Mouse (Mus musculus) kidney, embryonic 16.5 days (tissue): ENCODE measurements at regions not wholly inside any gene's neighbourhood (a gene's known extent, or its start where the extent isn't known, plus 50 kb on each side); places are given as distances from the start of the nearest gene placed in this dataset.
A peak's percentile ranks its signal among the peaks of the same experiment; 100 is the strongest.

Experiments used
- ATAC-seq: fragments of 200-750 bp; cut with Nextera tagmentation; 2 replicates; pipeline ENCODE4 v1.8.0; 2017; ENCODE audit warnings: moderate TSS enrichment; ENCODE audit not compliant: low FRiP score, low TSS enrichment
- H3K27ac ChIP-seq: fragments of 300-500 bp; sonication (generic); 2 replicates; pipeline ENCODE4 v1.5.1; 2014; ENCODE audit warnings: low read length
- H3K27me3 ChIP-seq: fragments of 300-500 bp; sonication (generic); 2 replicates; pipeline ENCODE4 v1.6.1; 2014; ENCODE audit warnings: low read length, control low read depth, mixed read lengths; ENCODE audit not compliant: insufficient read depth
- H3K36me3 ChIP-seq: fragments of 300-500 bp; sonication (generic); 2 replicates; pipeline ENCODE4 v1.6.1; 2014; ENCODE audit warnings: low read length, control low read depth, mixed read lengths; ENCODE audit not compliant: insufficient read depth
- H3K4me1 ChIP-seq: fragments of 300-500 bp; sonication (generic); 2 replicates; pipeline ENCODE4 v1.6.1; 2014; ENCODE audit warnings: low read length, control low read depth, mixed read lengths; ENCODE audit not compliant: insufficient read depth
- H3K4me2 ChIP-seq: fragments of 300-500 bp; sonication (generic); replicated peaks from 2 replicates; pipeline ENCODE4 v1.6.1; 2014; ENCODE audit warnings: low read depth, low read length
- H3K4me3 ChIP-seq: fragments of 300-500 bp; sonication (generic); 2 replicates; pipeline ENCODE4 v1.5.1; 2014; ENCODE audit warnings: mild to moderate bottlenecking, low read length
- H3K9ac ChIP-seq: fragments of 300-500 bp; sonication (generic); replicated peaks from 2 replicates; pipeline ENCODE4 v1.6.1; 2014; ENCODE audit warnings: low read length
- H3K9me3 ChIP-seq: fragments of 300-500 bp; sonication (generic); 2 replicates; pipeline ENCODE4 v1.6.1; 2016; ENCODE audit warnings: low read length, control low read depth
- WGBS: fragments of 180-500 bp; shearing (Covaris S2); extraction: QIAGEN DNeasy Blood & Tissue Kit; methylation state at CpG from one replicate; pipeline ENCODE4 v1.1.7; 2014; 5-methylcytosine and 5-hydroxymethylcytosine counted together

GRCm38 (mm10) chr13:83867211-83867610 lies 354.9 kb upstream of the Tmem161b start:
- H3K9me3 ChIP-seq = no peaks in the 10 kb centered on the region
- H3K27ac ChIP-seq = no peak overlapping the region
- no peak overlapping the region for H3K4me2 ChIP-seq
- H3K27me3 ChIP-seq = no peaks in the 10 kb centered on the region
- H3K4me3 ChIP-seq = no peak overlapping the region
- H3K4me1 ChIP-seq = no peaks in the 10 kb centered on the region
- 46% methylated on average over 1 of the region's 1 CpGs for WGBS
- H3K36me3 ChIP-seq = no peaks in the 10 kb centered on the region
- no peak for ATAC-seq
- no peak overlapping the region for H3K9ac ChIP-seq

GRCm38 (mm10) chr13:83867831-83868473 lies 354.1 kb upstream of the Tmem161b start:
- Histone ChIP-seq H3K9ac (no peak overlapping the region), H3K4me1 (no peaks in the 10 kb centered on the region), H3K27ac (no peak overlapping the region), H3K36me3 (no peaks in the 10 kb centered on the region), H3K27me3 (no peaks in the 10 kb centered on the region), H3K4me2 (no peak overlapping the region), H3K4me3 (no peak overlapping the region), H3K9me3 (no peaks in the 10 kb centered on the region)
- 78% methylated on average over 4 of the region's 4 CpGs for WGBS
- ATAC-seq = no peak

- WGBS = 53% methylated on average over 4 of the region's 4 CpGs
- Histone ChIP-seq H3K4me1 (no peaks in the 10 kb centered on the region), H3K27me3 (no peaks in the 10 kb centered on the region), H3K4me2 (no peak overlapping the region), H3K4me3 (no peak overlapping the region), H3K9me3 (no peaks in the 10 kb centered on the region), H3K36me3 (no peaks in the 10 kb centered on the region), H3K27ac (no peak overlapping the region), H3K9ac (no peak overlapping the region)
- no peak for ATAC-seq
Observed at GRCm38 (mm10) chr13:83868922-83869321, 353.2 kb upstream of the Tmem161b start.

GRCm38 (mm10) chr13:83872143-83872819 lies 349.8 kb upstream of the Tmem161b start:
- ATAC-seq = no peak
- 69% methylated on average over 3 of the region's 3 CpGs for WGBS
- H3K36me3 ChIP-seq = no peaks in the 10 kb centered on the region
- no peak overlapping the region for H3K27ac ChIP-seq
- H3K4me1 ChIP-seq = no peaks in the 10 kb centered on the region
- H3K4me2 ChIP-seq = no peak overlapping the region
- H3K27me3 ChIP-seq = no peaks in the 10 kb centered on the region
- H3K9ac ChIP-seq = no peak overlapping the region
- no peaks in the 10 kb centered on the region for H3K9me3 ChIP-seq
- no peak overlapping the region for H3K4me3 ChIP-seq

- WGBS = 35% methylated on average over 5 of the region's 5 CpGs
- H3K27ac ChIP-seq = no peak overlapping the region
- no peak overlapping the region for H3K4me2 ChIP-seq
- no peaks in the 10 kb centered on the region for H3K27me3 ChIP-seq
- no peaks in the 10 kb centered on the region for H3K36me3 ChIP-seq
- H3K9me3 ChIP-seq = no peaks in the 10 kb centered on the region
- no peak overlapping the region for H3K9ac ChIP-seq
- 0 out of 2 replicates have a peak, but pooled peaks have one; percentile 27 for ATAC-seq
- H3K4me1 ChIP-seq = no peaks in the 10 kb centered on the region
- H3K4me3 ChIP-seq = no peak overlapping the region
Observed at GRCm38 (mm10) chr13:83872887-83873286, 349.2 kb upstream of the Tmem161b start.

- Histone ChIP-seq H3K9ac (no peak overlapping the region), H3K27me3 (no peaks in the 10 kb centered on the region), H3K27ac (no peak overlapping the region), H3K9me3 (no peaks in the 10 kb centered on the region), H3K4me3 (no peak overlapping the region), H3K36me3 (no peaks in the 10 kb centered on the region), H3K4me2 (no peak overlapping the region), H3K4me1 (no peaks in the 10 kb centered on the region)
- WGBS = 71% methylated on average over 2 of the region's 2 CpGs
- no peak for ATAC-seq
Observed at GRCm38 (mm10) chr13:83879561-83879960, 342.5 kb upstream of the Tmem161b start.

GRCm38 (mm10) chr13:83880305-83880704 lies 341.8 kb upstream of the Tmem161b start:
- Histone ChIP-seq H3K9me3 (no peaks in the 10 kb centered on the region), H3K4me3 (no peak overlapping the region), H3K4me1 (no peaks in the 10 kb centered on the region), H3K36me3 (no peaks in the 10 kb centered on the region), H3K9ac (no peak overlapping the region), H3K27me3 (no peaks in the 10 kb centered on the region), H3K4me2 (no peak overlapping the region), H3K27ac (no peak overlapping the region)
- WGBS = 80% methylated on average over 2 of the region's 2 CpGs
- no peak for ATAC-seq

GRCm38 (mm10) chr13:83880772-83881171 lies 341.3 kb upstream of the Tmem161b start:
- H3K36me3 ChIP-seq = no peaks in the 10 kb centered on the region
- no peak overlapping the region for H3K4me2 ChIP-seq
- no peaks in the 10 kb centered on the region for H3K9me3 ChIP-seq
- ATAC-seq = no peak
- H3K9ac ChIP-seq = no peak overlapping the region
- no peaks in the 10 kb centered on the region for H3K27me3 ChIP-seq
- no peak overlapping the region for H3K4me3 ChIP-seq
- no peaks in the 10 kb centered on the region for H3K4me1 ChIP-seq
- WGBS = 88% methylated on average over 2 of the region's 2 CpGs
- no peak overlapping the region for H3K27ac ChIP-seq

GRCm38 (mm10) chr13:83882839-83883238 lies 339.3 kb upstream of the Tmem161b start:
- no peaks in the 10 kb centered on the region for H3K36me3 ChIP-seq
- no peak overlapping the region for H3K4me2 ChIP-seq
- no peaks in the 10 kb centered on the region for H3K9me3 ChIP-seq
- no peak overlapping the region for H3K9ac ChIP-seq
- WGBS = 56% methylated on average over 1 of the region's 1 CpGs
- no peak overlapping the region for H3K27ac ChIP-seq
- H3K4me3 ChIP-seq = no peak overlapping the region
- ATAC-seq = no peak
- H3K27me3 ChIP-seq = no peaks in the 10 kb centered on the region
- H3K4me1 ChIP-seq = no peaks in the 10 kb centered on the region

- 83% methylated on average over 4 of the region's 4 CpGs for WGBS
- no peaks in the 10 kb centered on the region for H3K4me1 ChIP-seq
- H3K4me3 ChIP-seq = no peak overlapping the region
- H3K9me3 ChIP-seq = no peaks in the 10 kb centered on the region
- no peak overlapping the region for H3K27ac ChIP-seq
- H3K4me2 ChIP-seq = no peak overlapping the region
- H3K36me3 ChIP-seq = no peaks in the 10 kb centered on the region
- H3K9ac ChIP-seq = no peak overlapping the region
- H3K27me3 ChIP-seq = no peaks in the 10 kb centered on the region
- no peak for ATAC-seq
Observed at GRCm38 (mm10) chr13:83883821-83884220, 338.3 kb upstream of the Tmem161b start.
